Mouse (Mus musculus): Measurements from ENCODE around the gene Gbx2.

GRCm38 (mm10) chr1:89930551-89930950, 428 bp downstream of the Gbx2 start:
- TF ChIP-seq CTCF (IDR thresholded peaks at IDR 0.05; ENCODE audit: insufficient read depth, low read depth, low read length) (no peak), POLR2A (IDR thresholded peaks at IDR 0.05; ENCODE audit: insufficient read depth, low read depth, low read length) (no peak)
